Mouse (Mus musculus) thymus, adult 2 months (tissue): ENCODE measurements around the gene Stard5.

Experiments
- CTCF ChIP-seq: fragments of 200-500 bp; IDR thresholded peaks from 2 replicates; pipeline ENCODE4 v1.5.1; 2012; ENCODE audit warnings: mild to moderate bottlenecking, control low read depth, low read length, moderate library complexity, borderline replicate concordance; ENCODE audit not compliant: control insufficient read depth, poor library complexity, insufficient read depth; ENCODE audit errors: extremely low read depth
- POLR2A ChIP-seq: fragments of 200-500 bp; IDR thresholded peaks from 2 replicates; pipeline ENCODE4 v1.6.1; 2012; ENCODE audit warnings: mild to moderate bottlenecking, low read length, control low read depth, moderate library complexity; ENCODE audit not compliant: control insufficient read depth, poor library complexity, insufficient read depth; ENCODE audit errors: extremely low read depth

DNA sequence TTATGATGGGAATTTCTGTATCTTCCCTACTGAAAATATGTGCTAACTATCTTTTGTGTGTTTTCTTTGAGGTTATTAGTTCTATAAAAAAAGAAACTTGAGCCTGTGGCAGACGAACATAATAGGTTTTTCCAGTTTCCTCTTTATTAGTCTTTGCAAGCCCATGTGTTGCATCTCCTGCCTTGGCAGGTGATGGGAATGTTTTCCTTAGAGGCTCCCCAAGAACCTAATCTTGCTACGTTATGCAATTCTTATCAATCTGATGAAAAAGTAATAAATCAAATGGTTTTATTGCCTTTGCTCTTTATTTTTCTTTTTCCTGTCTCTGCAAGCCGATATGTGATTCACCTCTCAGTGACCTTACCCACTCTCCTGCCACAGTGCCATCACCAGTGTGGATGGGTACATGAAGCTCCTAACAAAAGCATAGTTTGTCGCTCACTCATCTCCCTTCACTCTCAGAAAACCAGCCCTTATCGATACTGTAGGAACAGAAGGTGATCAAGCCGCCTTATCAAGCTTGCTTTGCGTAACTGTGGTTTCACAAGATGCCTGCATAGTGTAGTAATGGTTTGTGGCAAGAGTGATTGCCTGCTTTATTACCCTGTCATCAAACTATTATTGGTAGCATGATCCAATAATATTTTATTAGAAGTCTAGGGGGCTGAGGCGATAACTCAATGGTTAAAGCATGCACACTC, 5.1 kb upstream of the Stard5 start:
- TF ChIP-seq CTCF: no peak
- TF ChIP-seq POLR2A: no peak
